Mouse (Mus musculus): ENCODE results near the gene Hist1h2an. TPM values are rescaled to one million over a fixed set of nuclear protein-coding genes. Genes with fewer than 3 reads are reported as not detected.

Gene Hist1h2an
- 52.7 and 74.5 TPM in 2 replicates for polyA plus RNA-seq (2012; ENCODE audit: low replicate concordance)

GRCm38 (mm10) chr13:21786899-21787629 lies at the start of gene Hist1h2an, which contains the start of gene Hist1h2bp:
TSS of gene Hist1h2an (minus strand) at chr13:21787218.
TSS of gene Hist1h2bp (plus strand) at chr13:21787461.

GRCm38 (mm10) chr13:21833461-21833860 lies 46.4 kb upstream of the Hist1h2an start, which contains the start of the genes Hist1h2ap and Hist1h2br:
TSS of gene Hist1h2ap (minus strand) at chr13:21833507.
TSS of gene Hist1h2br (plus strand) at chr13:21833743.

GRCm38 (mm10) chr13:21831418-21832394 lies 44.7 kb upstream of the Hist1h2an start, which contains the start of gene Hist1h4n:
TSS of gene Hist1h4n (minus strand) at chr13:21832196.

GRCm38 (mm10) chr13:21811539-21811938 lies 24.5 kb upstream of the Hist1h2an start, which contains the start of gene Hist1h4m:
TSS of gene Hist1h4m (plus strand) at chr13:21811746.

GRCm38 (mm10) chr13:21810073-21810472 lies 23.1 kb upstream of the Hist1h2an start, which contains the start of the genes Hist1h2bq and Hist1h2ao:
TSS of gene Hist1h2bq (minus strand) at chr13:21810197.
TSS of gene Hist1h2ao (plus strand) at chr13:21810465.

GRCm38 (mm10) chr13:21783255-21783617 lies 3.8 kb downstream of the Hist1h2an start, which contains the start of gene Hist1h3i:
TSS of gene Hist1h3i (minus strand) at chr13:21783370.

GRCm38 (mm10) chr13:21779767-21780731 lies 7.0 kb downstream of the Hist1h2an start, which contains the start of gene Hist1h1b:
TSS of gene Hist1h1b (minus strand) at chr13:21780625.

GRCm38 (mm10) chr13:21753524-21754285 lies 33.3 kb downstream of the Hist1h2an start, which contains the start of the genes Hist1h2ak and Hist1h2bn:
TSS of gene Hist1h2ak (minus strand) at chr13:21753827.
TSS of gene Hist1h2bn (plus strand) at chr13:21754123.

GRCm38 (mm10) chr13:21750159-21751017 lies 36.6 kb downstream of the Hist1h2an start, which contains the start of gene Hist1h4k:
TSS of gene Hist1h4k (minus strand) at chr13:21750505.

Other genes starting within 250 kb of the Hist1h2an start
- not detected in 2 replicates for gene Olfr1366, start 244.4 kb downstream of the Hist1h2an start, polyA plus RNA-seq (2012; ENCODE audit: low replicate concordance)
- gene Olfr1535, start 227.3 kb downstream of the Hist1h2an start, polyA plus RNA-seq (2012; ENCODE audit: low replicate concordance) = not detected in 2 replicates
- not detected in 2 replicates for gene Olfr1364, start 205.5 kb downstream of the Hist1h2an start, polyA plus RNA-seq (2012; ENCODE audit: low replicate concordance)
- not detected in 2 replicates for gene Olfr1362, start 173.2 kb downstream of the Hist1h2an start, polyA plus RNA-seq (2012; ENCODE audit: low replicate concordance)
- not detected in 2 replicates for gene Olfr11, start 144.7 kb downstream of the Hist1h2an start, polyA plus RNA-seq (2012; ENCODE audit: low replicate concordance)
- gene Olfr1361, start 123.8 kb downstream of the Hist1h2an start, polyA plus RNA-seq (2012; ENCODE audit: low replicate concordance) = not detected in 2 replicates
- gene Olfr1360, start 109.8 kb downstream of the Hist1h2an start, polyA plus RNA-seq (2012; ENCODE audit: low replicate concordance) = not detected in 2 replicates
- not detected in 2 replicates for gene Olfr1359, start 89.1 kb downstream of the Hist1h2an start, polyA plus RNA-seq (2012; ENCODE audit: low replicate concordance)
- gene Hist1h2bl, start 71.1 kb downstream of the Hist1h2an start, polyA plus RNA-seq (2012; ENCODE audit: low replicate concordance) = 5.9 and 13.2 TPM in 2 replicates
- gene Hist1h2ai, start 70.8 kb downstream of the Hist1h2an start, polyA plus RNA-seq (2012; ENCODE audit: low replicate concordance) = 24.1 and 37.8 TPM in 2 replicates
- gene Hist1h3h, start 69.6 kb downstream of the Hist1h2an start, polyA plus RNA-seq (2012; ENCODE audit: low replicate concordance) = 93.1 and 144 TPM in 2 replicates
- gene Hist1h2bm, start 65.2 kb downstream of the Hist1h2an start, polyA plus RNA-seq (2012; ENCODE audit: low replicate concordance) = 3.5 and 3.9 TPM in 2 replicates
- 6.0 and 8.5 TPM in 2 replicates for gene Hist1h4j, start 52.2 kb downstream of the Hist1h2an start, polyA plus RNA-seq (2012; ENCODE audit: low replicate concordance)
- gene Hist1h4k, start 36.7 kb downstream of the Hist1h2an start, polyA plus RNA-seq (2012; ENCODE audit: low replicate concordance) = 44.9 and 90.4 TPM in 2 replicates
- gene Hist1h2ak, start 33.4 kb downstream of the Hist1h2an start, polyA plus RNA-seq (2012; ENCODE audit: low replicate concordance) = 161 and 169 TPM in 2 replicates
- gene Hist1h2bn, start 33.1 kb downstream of the Hist1h2an start, polyA plus RNA-seq (2012; ENCODE audit: low replicate concordance) = 5.3 and 11.0 TPM in 2 replicates
- 3.5 and 3.7 TPM in 2 replicates for gene Hist1h1b, start 6.6 kb downstream of the Hist1h2an start, polyA plus RNA-seq (2012; ENCODE audit: low replicate concordance)
- 8.4 and 51.9 TPM in 2 replicates for gene Hist1h3i, start 3.8 kb downstream of the Hist1h2an start, polyA plus RNA-seq (2012; ENCODE audit: low replicate concordance)
- 3.2 and 6.2 TPM in 2 replicates for gene Hist1h2bp, start 243 bp upstream of the Hist1h2an start, polyA plus RNA-seq (2012; ENCODE audit: low replicate concordance)
- gene Hist1h2bq, start 23.0 kb upstream of the Hist1h2an start, polyA plus RNA-seq (2012; ENCODE audit: low replicate concordance) = 6.5 and 15.6 TPM in 2 replicates
- gene Hist1h2ao, start 23.2 kb upstream of the Hist1h2an start, polyA plus RNA-seq (2012; ENCODE audit: low replicate concordance) = 23,509 and 33,455 TPM in 2 replicates
- 65.5 and 70.3 TPM in 2 replicates for gene Hist1h4m, start 24.5 kb upstream of the Hist1h2an start, polyA plus RNA-seq (2012; ENCODE audit: low replicate concordance)
- 2.9 and 3.1 TPM in 2 replicates for gene Hist1h4n, start 45.0 kb upstream of the Hist1h2an start, polyA plus RNA-seq (2012; ENCODE audit: low replicate concordance)
- 6,280 and 19,065 TPM in 2 replicates for gene Hist1h2ap, start 46.3 kb upstream of the Hist1h2an start, polyA plus RNA-seq (2012; ENCODE audit: low replicate concordance)
- gene Hist1h2br, start 46.5 kb upstream of the Hist1h2an start, polyA plus RNA-seq (2012; ENCODE audit: low replicate concordance) = 6.3 and 15.4 TPM in 2 replicates
- not detected in 2 replicates for gene Zfp184, start 157.9 kb upstream of the Hist1h2an start, polyA plus RNA-seq (2012; ENCODE audit: low replicate concordance)
- gene Pom121l2, start 194.0 kb upstream of the Hist1h2an start, polyA plus RNA-seq (2012; ENCODE audit: low replicate concordance) = not detected in 2 replicates
- gene Prss16, start 222.5 kb upstream of the Hist1h2an start, polyA plus RNA-seq (2012; ENCODE audit: low replicate concordance) = 0.07 TPM in 1 of 2 replicates, not detected in the other
- gene Hist1h2ah, start 248.3 kb upstream of the Hist1h2an start, polyA plus RNA-seq (2012; ENCODE audit: low replicate concordance) = 5.0 and 29.7 TPM in 2 replicates
- 7.6 and 12.2 TPM in 2 replicates for gene Hist1h2bk, start 248.7 kb upstream of the Hist1h2an start, polyA plus RNA-seq (2012; ENCODE audit: low replicate concordance)